ENCODE assay signal across 8 mouse cellular contexts in genomic region chr3:102469713-102470448, GRCm38 (mm10). TPM values are rescaled to one million over a fixed set of nuclear protein-coding genes. Genes with fewer than 3 reads are reported as not detected.
DNase-seq lines count a peak whose midpoint lies in the region; ATAC-seq and TF ChIP-seq lines count a peak whose summit lies in the region.

Ngf (plus strand) TSS chr3:102469919.

- peaks cover 56% of the 10 kb centered on the region for H3K27me3 ChIP-seq in heart, embryonic 13.5 days (replicated peaks)
- H3K27me3 ChIP-seq in neural tube, embryonic 11.5 days (ENCODE audit: control insufficient read depth, insufficient read depth, low read length): peaks cover 21% of the 10 kb centered on the region

- peak within 1 kb of the TSS; percentile 38 for H3K4me3 ChIP-seq in left cerebral cortex, adult 2 months
- H3K4me3 ChIP-seq in heart, embryonic 13.5 days: peak within 1 kb of the TSS; percentile 48
- peak within 1 kb of the TSS; percentile 37 for H3K4me3 ChIP-seq in neural tube, embryonic 11.5 days (ENCODE audit: low read depth, low read length)

- no peaks in the 10 kb centered on the region for H3K36me3 ChIP-seq in heart, embryonic 13.5 days
- H3K36me3 ChIP-seq in neural tube, embryonic 11.5 days (ENCODE audit: control insufficient read depth, insufficient read depth, low read length): no peaks in the 10 kb centered on the region

- intact Hi-C loops in left cerebral cortex, adult 2 months (cut with DNase I): loop anchor here (5.0 kb wide), 1 partner anchor 222 kb away; no protein-coding TSS in a partner anchor

- no peak for ATAC-seq in heart, embryonic 13.5 days (ENCODE audit: extremely low read depth, insufficient number of reproducible peaks, low FRiP score, low TSS enrichment)
- ATAC-seq in neural tube, embryonic 11.5 days (ENCODE audit: insufficient read depth, low FRiP score, low TSS enrichment): no peak

- DNase-seq in left cerebral cortex, adult 2 months (ENCODE audit: extremely low spot score in 1 of 2, low spot score in 2 of 2): peak in 1 of 2 experiments; percentile 35
- DNase-seq in left cerebral cortex, adult 9 months (ENCODE audit: low spot score in 2 of 2): no peak
- DNase-seq in embryo, embryonic 9.5 days (ENCODE audit: extremely low spot score): peak; percentile 42
- DNase-seq in kidney, postnatal 14 days: peak; percentile 24
- peak; percentile 34 for DNase-seq in neural tube, embryonic 11.5 days (ENCODE audit: low spot score)
- DNase-seq in thymus, adult 18-20 months: no peak
- DNase-seq in B cell, adult 2 months: no peak

- no peaks in the 10 kb centered on the region for H3K9me3 ChIP-seq in heart, embryonic 13.5 days
- H3K9me3 ChIP-seq in neural tube, embryonic 11.5 days (ENCODE audit: control insufficient read depth, low read length): no peaks in the 10 kb centered on the region

- WGBS in heart, embryonic 13.5 days: under 1% methylated on average over 43 of the region's 43 CpGs
- whole genome bisulfite sequencing in neural tube, embryonic 11.5 days: under 1% methylated on average over 43 of the region's 43 CpGs

- H3K4me1 ChIP-seq in heart, embryonic 13.5 days: peaks cover 13% of the 10 kb centered on the region
- no peaks in the 10 kb centered on the region for H3K4me1 ChIP-seq in neural tube, embryonic 11.5 days (ENCODE audit: control insufficient read depth, insufficient read depth, low read length)

- peak within 1 kb of the TSS; percentile 75 for H3K4me2 ChIP-seq in heart, embryonic 13.5 days
- peak within 1 kb of the TSS; percentile 61 for H3K4me2 ChIP-seq in neural tube, embryonic 11.5 days (ENCODE audit: low read depth)

- peak within 1 kb of the TSS; percentile 70 for H3K9ac ChIP-seq in heart, embryonic 13.5 days
- peak within 1 kb of the TSS; percentile 47 for H3K9ac ChIP-seq in neural tube, embryonic 11.5 days (ENCODE audit: low read length)

- no peak for TF ChIP-seq CTCF in left cerebral cortex, adult 2 months (IDR thresholded peaks at IDR 0.05)

- H3K27ac ChIP-seq in left cerebral cortex, adult 2 months: no peak within 1 kb of the TSS
- H3K27ac ChIP-seq in heart, embryonic 13.5 days (replicated peaks): no peak within 1 kb of the TSS
- no peak within 1 kb of the TSS for H3K27ac ChIP-seq in neural tube, embryonic 11.5 days (ENCODE audit: low read depth, low read length)

RNA-seq across cellular contexts. Expression of gene Ngf, which starts in this region (rescaled TPM):
- 1 to 10 TPM; 4.2 to 4.6 TPM for total RNA-seq in left cerebral cortex, adult 2 months (2021)
- 1.2 and 1.7 TPM in 2 replicates for polyA plus RNA-seq in heart, embryonic 13.5 days (2015; fragmentation: Nextera tagmentation; extraction: Ambion mirVana)
- polyA plus RNA-seq in neural tube, embryonic 11.5 days (2014; fragmentation: Nextera tagmentation; extraction: Ambion mirVana): 1.0 and 2.2 TPM in 2 replicates

Comparison
In these comparisons a context has a peak if more than half of its experiments do, and no peak if none do; other contexts are left out.
1. DNase-seq: peak in embryo, embryonic 9.5 days (single experiment), kidney, postnatal 14 days (single experiment) and neural tube, embryonic 11.5 days (single experiment); none in left cerebral cortex, adult 9 months (0 of 2), thymus, adult 18-20 months (0 of 2) and B cell, adult 2 months (0 of 2).
2. Peak in every context shown above with its lines, with median percentiles within 50 percentile points of each other: H3K4me3 ChIP-seq.